Mouse (Mus musculus): ENCODE measurements around the gene Myh7b. TPM values are rescaled to one million over a fixed set of nuclear protein-coding genes. Genes with fewer than 3 reads are reported as not detected.

Gene Myh7b
- polyA plus RNA-seq, 1 experiment from 2014 or later: 0.54 TPM

DNA sequence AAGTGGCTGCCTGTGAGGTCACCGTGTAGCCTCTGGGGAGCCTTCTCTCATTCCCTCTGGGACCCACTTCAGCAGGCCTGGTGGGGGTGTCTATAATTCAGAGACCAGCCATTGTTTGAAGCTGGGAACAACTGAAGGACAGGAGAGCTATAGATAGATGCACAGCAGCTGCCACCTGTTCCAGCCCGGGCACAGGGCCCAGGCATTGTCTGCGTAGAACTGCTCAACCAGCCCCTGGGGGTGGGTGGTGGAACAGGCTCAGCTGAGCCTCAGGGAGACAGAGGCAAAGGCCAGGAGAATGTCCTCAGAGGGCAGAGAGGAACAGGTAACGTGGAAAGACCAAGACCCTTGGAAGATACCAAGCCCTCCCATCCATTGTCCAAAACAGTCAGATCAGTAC lies 4.7 kb upstream of the Myh7b start:
- TF ChIP-seq CTCF (IDR thresholded peaks at IDR 0.05): no peak
- TF ChIP-seq EP300 (IDR thresholded peaks at IDR 0.05): no peak
- DNase-seq (ENCODE audit: low spot score): no peak
- H3K27ac ChIP-seq (ENCODE audit: low read length): no peak overlapping the region
- no peak for ATAC-seq
- H3K36me3 ChIP-seq (ENCODE audit: insufficient read depth, low read length): no peaks in the 10 kb centered on the region
- no peaks in the 10 kb centered on the region for H3K27me3 ChIP-seq (replicated peaks; ENCODE audit: insufficient read depth, low read length)
- H3K9me3 ChIP-seq (ENCODE audit: low read length): no peaks in the 10 kb centered on the region
- H3K4me2 ChIP-seq (replicated peaks; ENCODE audit: low read depth, low read length): no peak overlapping the region
- 86% methylated on average over 4 of the region's 4 CpGs for WGBS
- H3K4me3 ChIP-seq (ENCODE audit: low read depth, low read length): no peak overlapping the region
- no peak overlapping the region for H3K9ac ChIP-seq (replicated peaks; ENCODE audit: low read depth)
- H3K4me1 ChIP-seq (ENCODE audit: insufficient read depth, low read depth, low read length): no peaks in the 10 kb centered on the region

- TF ChIP-seq EP300 (IDR thresholded peaks at IDR 0.05): no peak
- TF ChIP-seq CTCF (IDR thresholded peaks at IDR 0.05): no peak
- Histone ChIP-seq H3K4me2 (replicated peaks; ENCODE audit: low read depth, low read length) (no peak overlapping the region), H3K4me1 (ENCODE audit: insufficient read depth, low read depth, low read length) (peaks cover 3% of the 10 kb centered on the region; the same call in 1 of the 2 replicates), H3K36me3 (ENCODE audit: insufficient read depth, low read length) (no peaks in the 10 kb centered on the region), H3K4me3 (ENCODE audit: low read depth, low read length) (no peak overlapping the region), H3K27me3 (replicated peaks; ENCODE audit: insufficient read depth, low read length) (no peaks in the 10 kb centered on the region), H3K9ac (replicated peaks; ENCODE audit: low read depth) (no peak overlapping the region), H3K27ac (ENCODE audit: low read length) (no peak overlapping the region), H3K9me3 (ENCODE audit: low read length) (no peaks in the 10 kb centered on the region)
- 80% methylated on average over 9 of the region's 9 CpGs for WGBS
- no peak for ATAC-seq
- DNase-seq (ENCODE audit: low spot score): no peak
Observed at GRCm38 (mm10) chr2:155611834-155612550, 980 bp downstream of the Myh7b start.

DNA sequence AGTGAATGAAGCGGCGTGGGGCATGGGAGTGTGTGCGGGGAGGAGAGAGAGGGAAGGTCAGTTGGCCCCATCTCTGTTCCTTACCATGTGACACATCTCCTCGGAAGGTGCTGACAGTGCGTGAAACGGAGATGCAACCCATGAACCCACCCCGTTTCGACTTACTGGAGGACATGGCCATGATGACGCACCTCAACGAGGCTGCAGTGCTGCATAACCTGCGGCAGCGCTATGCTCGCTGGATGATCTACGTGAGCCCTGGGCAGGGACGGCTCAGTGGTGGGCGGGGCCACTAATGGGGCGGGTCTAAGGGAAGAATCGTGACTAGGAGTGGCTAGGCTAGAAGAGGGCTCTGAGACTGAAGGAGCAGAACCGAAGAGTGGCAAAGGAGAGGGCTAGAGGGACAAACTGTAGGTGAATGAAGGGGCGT lies 2.3 kb downstream of the Myh7b start:
- H3K9ac ChIP-seq (replicated peaks; ENCODE audit: low read depth): no peak overlapping the region

GRCm38 (mm10) chr2:155613953-155614352 lies 2.9 kb downstream of the Myh7b start:
- no peak overlapping the region for H3K27ac ChIP-seq (ENCODE audit: low read length)
- peak overlapping the region; percentile 48; the same call in 1 of the 2 replicates for H3K4me2 ChIP-seq (replicated peaks; ENCODE audit: low read depth, low read length)
- peaks cover 3% of the 10 kb centered on the region; the same call in 1 of the 2 replicates for H3K4me1 ChIP-seq (ENCODE audit: insufficient read depth, low read depth, low read length)
- TF ChIP-seq CTCF (IDR thresholded peaks at IDR 0.05) (no peak), EP300 (IDR thresholded peaks at IDR 0.05) (no peak)
- H3K9ac ChIP-seq (replicated peaks; ENCODE audit: low read depth): no peak overlapping the region
- H3K27me3 ChIP-seq (replicated peaks; ENCODE audit: insufficient read depth, low read length): no peaks in the 10 kb centered on the region
- 55% methylated on average over 8 of the region's 8 CpGs for WGBS
- no peaks in the 10 kb centered on the region for H3K36me3 ChIP-seq (ENCODE audit: insufficient read depth, low read length)
- DNase-seq (ENCODE audit: low spot score) (no peak), ATAC-seq (no peak)
- H3K4me3 ChIP-seq (ENCODE audit: low read depth, low read length): no peak overlapping the region
- no peaks in the 10 kb centered on the region for H3K9me3 ChIP-seq (ENCODE audit: low read length)

More for the DNA sequence above, 2.3 kb downstream of the Myh7b start:
- Histone ChIP-seq H3K4me1 (ENCODE audit: insufficient read depth, low read depth, low read length) (peaks cover 3% of the 10 kb centered on the region; the same call in 1 of the 2 replicates), H3K27me3 (replicated peaks; ENCODE audit: insufficient read depth, low read length) (no peaks in the 10 kb centered on the region), H3K36me3 (ENCODE audit: insufficient read depth, low read length) (no peaks in the 10 kb centered on the region), H3K4me3 (ENCODE audit: low read depth, low read length) (peak overlapping the region; percentile 14; the same call in 1 of the 2 replicates), H3K4me2 (replicated peaks; ENCODE audit: low read depth, low read length) (peak overlapping the region; percentile 48), H3K27ac (ENCODE audit: low read length) (no peak overlapping the region), H3K9me3 (ENCODE audit: low read length) (no peaks in the 10 kb centered on the region)
- 3% methylated on average over 20 of the region's 20 CpGs for WGBS
- TF ChIP-seq EP300 (IDR thresholded peaks at IDR 0.05): no peak
- TF ChIP-seq CTCF (IDR thresholded peaks at IDR 0.05): no peak
- ATAC-seq (peak; percentile 97), DNase-seq (ENCODE audit: low spot score) (peak; percentile 83)

DNA sequence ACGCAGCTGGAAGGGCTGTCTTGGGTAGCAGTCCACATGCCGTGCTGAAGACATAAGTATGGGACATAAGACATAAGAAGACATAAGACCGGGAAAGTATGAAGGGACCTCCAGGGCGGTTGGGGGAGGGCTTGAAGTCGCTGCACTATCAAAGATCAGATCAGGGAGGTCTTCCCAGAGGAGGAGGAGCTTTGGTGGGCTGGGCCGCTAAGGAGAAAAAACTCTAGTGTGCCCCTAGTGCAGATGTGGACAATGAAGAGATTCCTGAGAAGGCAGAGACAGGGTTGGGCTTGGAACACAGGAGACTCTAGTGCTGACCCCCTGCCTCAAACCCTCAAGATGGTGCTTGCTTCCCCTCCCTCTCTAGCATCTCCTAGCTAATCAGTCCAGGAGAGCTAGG lies 6.0 kb downstream of the Myh7b start:
- Histone ChIP-seq H3K9ac (replicated peaks; ENCODE audit: low read depth) (no peak overlapping the region), H3K27ac (ENCODE audit: low read length) (no peak overlapping the region), H3K27me3 (replicated peaks; ENCODE audit: insufficient read depth, low read length) (0 out of 2 replicates have a peak, but pooled peaks cover 4% of the 10 kb centered on the region), H3K4me3 (ENCODE audit: low read depth, low read length) (no peak overlapping the region), H3K4me1 (ENCODE audit: insufficient read depth, low read depth, low read length) (peaks cover 3% of the 10 kb centered on the region; the same call in 1 of the 2 replicates), H3K36me3 (ENCODE audit: insufficient read depth, low read length) (no peaks in the 10 kb centered on the region), H3K4me2 (replicated peaks; ENCODE audit: low read depth, low read length) (no peak overlapping the region), H3K9me3 (ENCODE audit: low read length) (no peaks in the 10 kb centered on the region)
- no peak for ATAC-seq
- 45% methylated on average over 6 of the region's 6 CpGs for WGBS
- DNase-seq (ENCODE audit: low spot score): no peak
- no peak for TF ChIP-seq CTCF (IDR thresholded peaks at IDR 0.05)
- TF ChIP-seq EP300 (IDR thresholded peaks at IDR 0.05): no peak

GRCm38 (mm10) chr2:155619817-155620216 lies 8.8 kb downstream of the Myh7b start:
- WGBS: 14% methylated on average over 8 of the region's 8 CpGs
- H3K4me1 ChIP-seq (ENCODE audit: insufficient read depth, low read depth, low read length): no peaks in the 10 kb centered on the region
- no peaks in the 10 kb centered on the region for H3K36me3 ChIP-seq (ENCODE audit: insufficient read depth, low read length)
- DNase-seq (ENCODE audit: low spot score) (peak; percentile 84), ATAC-seq (peak; percentile 74)
- H3K9me3 ChIP-seq (ENCODE audit: low read length): no peaks in the 10 kb centered on the region
- H3K27me3 ChIP-seq (replicated peaks; ENCODE audit: insufficient read depth, low read length): 0 out of 2 replicates have a peak, but pooled peaks cover 4% of the 10 kb centered on the region
- H3K4me2 ChIP-seq (replicated peaks; ENCODE audit: low read depth, low read length): no peak overlapping the region
- H3K9ac ChIP-seq (replicated peaks; ENCODE audit: low read depth): no peak overlapping the region
- H3K4me3 ChIP-seq (ENCODE audit: low read depth, low read length): no peak overlapping the region
- H3K27ac ChIP-seq (ENCODE audit: low read length): no peak overlapping the region
- TF ChIP-seq CTCF (IDR thresholded peaks at IDR 0.05) (peak; percentile 91), EP300 (IDR thresholded peaks at IDR 0.05) (no peak)

Measured in lung, postnatal 0 days (tissue).